Mouse (Mus musculus): ENCODE results near the gene Surf1. TPM values are rescaled to one million over a fixed set of nuclear protein-coding genes. Genes with fewer than 3 reads are reported as not detected.

Surf1 gene
- polyA plus RNA-seq, 1 experiment from 2014 or later: 97.5 TPM

- no peak for ATAC-seq (ENCODE audit: low FRiP score)
- Histone ChIP-seq H3K36me3 (peaks cover 66% of the 10 kb centered on the region), H3K4me3 (replicated peaks) (no peak overlapping the region), H3K9ac (replicated peaks) (no peak overlapping the region), H3K9me3 (replicated peaks) (no peaks in the 10 kb centered on the region), H3K4me1 (peaks cover 32% of the 10 kb centered on the region), H3K27ac (replicated peaks) (no peak overlapping the region), H3K27me3 (replicated peaks) (no peaks in the 10 kb centered on the region), H3K4me2 (no peak overlapping the region)
- WGBS: 88% methylated on average over 3 of the region's 3 CpGs
Measured at GRCm38 (mm10) chr2:26919684-26920083, 3.4 kb upstream of the Surf1 start.

GRCm38 (mm10) chr2:26916738-26917137 lies 408 bp upstream of the Surf1 start:
- H3K36me3 ChIP-seq: peaks cover 64% of the 10 kb centered on the region
- peak overlapping the region; percentile 65 for H3K4me3 ChIP-seq (replicated peaks)
- H3K4me2 ChIP-seq: peak overlapping the region; percentile 97
- 0 out of 2 replicates have a peak, but pooled peaks have one; percentile 18 for ATAC-seq (ENCODE audit: low FRiP score)
- H3K9ac ChIP-seq (replicated peaks): peak overlapping the region; percentile 86
- peaks cover 49% of the 10 kb centered on the region for H3K4me1 ChIP-seq
- no peaks in the 10 kb centered on the region for H3K27me3 ChIP-seq (replicated peaks)
- H3K27ac ChIP-seq (replicated peaks): peak overlapping the region; percentile 86
- 3% methylated on average over 13 of the region's 13 CpGs for whole genome bisulfite sequencing
- no peaks in the 10 kb centered on the region for H3K9me3 ChIP-seq (replicated peaks)

- Histone ChIP-seq H3K9me3 (replicated peaks) (no peaks in the 10 kb centered on the region), H3K4me3 (replicated peaks) (peak overlapping the region; percentile 9; the same call in 1 of the 2 replicates), H3K4me1 (peaks cover 58% of the 10 kb centered on the region), H3K36me3 (peaks cover 40% of the 10 kb centered on the region), H3K9ac (replicated peaks) (no peak overlapping the region), H3K27ac (replicated peaks) (no peak overlapping the region), H3K4me2 (peak overlapping the region; percentile 7; the same call in 1 of the 2 replicates), H3K27me3 (replicated peaks) (no peaks in the 10 kb centered on the region)
- 63% methylated on average over 8 of the region's 8 CpGs for WGBS
- no peak for ATAC-seq (ENCODE audit: low FRiP score)
Measured at GRCm38 (mm10) chr2:26914148-26914941, 2.0 kb downstream of the Surf1 start.

GRCm38 (mm10) chr2:26913416-26914147 lies 2.7 kb downstream of the Surf1 start:
- no peak overlapping the region for H3K4me3 ChIP-seq (replicated peaks)
- WGBS: 87% methylated on average over 17 of the region's 17 CpGs
- ATAC-seq (ENCODE audit: low FRiP score): no peak

GRCm38 (mm10) chr2:26912253-26912770 lies 4.0 kb downstream of the Surf1 start:
- Histone ChIP-seq H3K4me1 (peaks cover 65% of the 10 kb centered on the region), H3K4me3 (replicated peaks) (peak overlapping the region; percentile 91), H3K4me2 (peak overlapping the region; percentile 98), H3K36me3 (peaks cover 39% of the 10 kb centered on the region), H3K9ac (replicated peaks) (peak overlapping the region; percentile 98), H3K9me3 (replicated peaks) (no peaks in the 10 kb centered on the region), H3K27me3 (replicated peaks) (no peaks in the 10 kb centered on the region), H3K27ac (replicated peaks) (no peak overlapping the region)
- WGBS: 72% methylated on average over 5 of the region's 5 CpGs
- no peak for ATAC-seq (ENCODE audit: low FRiP score)

More at GRCm38 (mm10) chr2:26913416-26914147, 2.7 kb downstream of the Surf1 start:
- Histone ChIP-seq H3K4me1 (peaks cover 65% of the 10 kb centered on the region), H3K9me3 (replicated peaks) (no peaks in the 10 kb centered on the region), H3K36me3 (peaks cover 33% of the 10 kb centered on the region), H3K27me3 (replicated peaks) (no peaks in the 10 kb centered on the region), H3K27ac (replicated peaks) (no peak overlapping the region), H3K4me2 (no peak overlapping the region), H3K9ac (replicated peaks) (no peak overlapping the region)

DNA sequence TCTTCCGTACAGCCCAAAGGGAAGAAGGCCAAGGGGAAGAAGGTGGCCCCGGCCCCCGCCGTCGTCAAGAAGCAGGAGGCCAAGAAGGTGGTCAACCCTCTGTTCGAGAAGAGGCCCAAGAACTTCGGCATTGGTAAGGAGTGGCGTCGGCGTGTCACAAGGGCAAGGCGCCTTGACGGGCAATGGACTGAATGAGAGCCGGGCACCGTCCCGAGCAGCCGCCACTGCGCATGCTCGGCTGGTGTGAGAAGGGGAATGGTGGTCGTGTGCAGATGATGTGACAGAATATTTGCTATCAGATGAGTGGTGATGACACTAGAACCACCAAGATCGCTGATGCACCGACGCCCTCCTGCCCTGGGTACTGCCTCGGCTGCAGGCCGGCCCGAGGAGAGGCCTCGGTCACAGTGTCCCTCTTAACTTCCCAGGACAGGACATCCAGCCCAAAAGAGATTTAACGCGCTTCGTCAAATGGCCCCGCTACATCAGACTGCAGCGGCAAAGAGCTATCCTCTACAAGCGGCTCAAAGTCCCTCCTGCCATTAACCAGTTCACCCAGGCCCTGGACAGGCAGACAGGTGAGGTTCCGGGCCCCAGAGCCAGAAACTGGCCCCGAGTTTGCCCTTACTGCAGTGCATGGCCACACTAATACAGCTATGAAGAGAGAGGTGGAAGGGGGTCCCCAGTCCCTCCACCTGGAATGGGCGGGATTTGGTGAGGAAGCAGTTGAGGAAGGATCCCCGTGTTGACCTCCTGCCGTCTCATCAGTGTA lies 5.2 kb downstream of the Surf1 start:
- Histone ChIP-seq H3K27me3 (replicated peaks) (no peaks in the 10 kb centered on the region), H3K4me2 (peak overlapping the region; percentile 98), H3K9ac (replicated peaks) (peak overlapping the region; percentile 98), H3K4me3 (replicated peaks) (peak overlapping the region; percentile 91), H3K36me3 (peaks cover 51% of the 10 kb centered on the region), H3K9me3 (replicated peaks) (no peaks in the 10 kb centered on the region), H3K4me1 (peaks cover 59% of the 10 kb centered on the region), H3K27ac (replicated peaks) (peak overlapping the region; percentile 93)
- 1% methylated on average over 37 of the region's 37 CpGs for WGBS
- ATAC-seq (ENCODE audit: low FRiP score): peak; percentile 63

- Histone ChIP-seq H3K27me3 (replicated peaks) (no peaks in the 10 kb centered on the region), H3K4me1 (peaks cover 55% of the 10 kb centered on the region), H3K9me3 (replicated peaks) (no peaks in the 10 kb centered on the region), H3K36me3 (peaks cover 59% of the 10 kb centered on the region), H3K27ac (replicated peaks) (peak within 1 kb of the TSS; percentile 93), H3K9ac (replicated peaks) (peak within 1 kb of the TSS; percentile 98), H3K4me2 (peak within 1 kb of the TSS; percentile 98), H3K4me3 (replicated peaks) (peak within 1 kb of the TSS; percentile 91)
- WGBS: under 1% methylated on average over 62 of the region's 74 CpGs
- ATAC-seq (ENCODE audit: low FRiP score): peak; percentile 93
Measured at GRCm38 (mm10) chr2:26910124-26910993, 6.0 kb downstream of the Surf1 start, which contains the start of the genes Med22 and Rpl7a. Med22 (minus strand) TSS chr2:26910677. Rpl7a (plus strand) TSS chr2:26910764.

DNA sequence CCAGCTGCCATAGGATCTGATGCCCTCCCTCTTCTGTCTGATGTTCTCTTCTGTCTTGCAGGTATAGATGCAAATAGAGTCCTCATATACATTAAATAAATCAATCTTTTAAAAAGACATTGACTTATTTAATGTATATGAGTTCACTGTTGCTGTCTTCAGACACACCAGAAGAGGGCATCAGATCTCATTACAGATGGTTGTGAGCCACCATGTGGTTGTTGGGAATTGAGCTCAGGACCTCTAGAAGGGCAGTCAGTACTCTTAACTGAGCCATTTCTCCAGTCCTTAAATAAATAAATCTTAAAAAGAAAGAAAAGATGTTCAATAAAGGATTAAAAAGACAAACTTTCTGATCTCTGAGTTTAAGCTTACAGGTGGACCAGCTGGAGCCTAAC lies 6.9 kb downstream of the Surf1 start:
- Histone ChIP-seq H3K4me2 (peak overlapping the region; percentile 62), H3K9ac (replicated peaks) (peak overlapping the region; percentile 94), H3K9me3 (replicated peaks) (no peaks in the 10 kb centered on the region), H3K4me3 (replicated peaks) (peak overlapping the region; percentile 91), H3K36me3 (peaks cover 64% of the 10 kb centered on the region), H3K27ac (replicated peaks) (peak overlapping the region; percentile 93; the same call in 1 of the 2 replicates), H3K4me1 (peaks cover 46% of the 10 kb centered on the region), H3K27me3 (replicated peaks) (no peaks in the 10 kb centered on the region)
- no peak for ATAC-seq (ENCODE audit: low FRiP score)

- H3K9ac ChIP-seq (replicated peaks): peak overlapping the region; percentile 94
- no peak overlapping the region for H3K27ac ChIP-seq (replicated peaks)
- H3K4me2 ChIP-seq: peak overlapping the region; percentile 62
- H3K27me3 ChIP-seq (replicated peaks): no peaks in the 10 kb centered on the region
- 87% methylated on average over 18 of the region's 18 CpGs for WGBS
- H3K36me3 ChIP-seq: peaks cover 61% of the 10 kb centered on the region
- H3K9me3 ChIP-seq (replicated peaks): no peaks in the 10 kb centered on the region
- no peak for ATAC-seq (ENCODE audit: low FRiP score)
- peak overlapping the region; percentile 91 for H3K4me3 ChIP-seq (replicated peaks)
- peaks cover 48% of the 10 kb centered on the region for H3K4me1 ChIP-seq
Measured at GRCm38 (mm10) chr2:26908710-26909386, 7.5 kb downstream of the Surf1 start.

DNA sequence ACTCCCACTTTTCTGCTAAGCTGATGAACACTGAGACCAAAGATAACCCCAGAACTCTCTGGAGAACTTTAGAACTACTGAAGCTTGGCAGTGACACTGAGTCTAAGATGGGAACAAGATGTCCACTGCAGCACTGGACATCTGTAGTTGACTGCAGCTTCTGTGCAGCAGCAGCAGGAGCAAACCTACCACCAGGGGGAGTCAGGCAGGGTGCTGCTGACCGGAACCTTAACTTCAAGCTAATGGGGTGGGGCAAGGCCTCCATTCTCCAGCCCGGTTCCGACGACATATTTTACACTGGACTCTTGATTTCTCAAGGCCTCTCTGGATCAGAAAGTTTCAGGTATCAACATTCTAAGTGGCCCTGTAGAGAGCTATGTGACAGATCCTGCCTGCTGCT lies 9.2 kb downstream of the Surf1 start:
- Histone ChIP-seq H3K4me1 (peaks cover 47% of the 10 kb centered on the region), H3K9me3 (replicated peaks) (no peaks in the 10 kb centered on the region), H3K4me3 (replicated peaks) (no peak overlapping the region), H3K9ac (replicated peaks) (no peak overlapping the region), H3K27ac (replicated peaks) (no peak overlapping the region), H3K27me3 (replicated peaks) (no peaks in the 10 kb centered on the region), H3K36me3 (peaks cover 44% of the 10 kb centered on the region), H3K4me2 (no peak overlapping the region)
- no peak for ATAC-seq (ENCODE audit: low FRiP score)
- WGBS: 65% methylated on average over 4 of the region's 4 CpGs

Measured in neural tube, embryonic 15.5 days (tissue).